Mouse (Mus musculus) neutrophil, adult 5-6 weeks (primary cell): ENCODE data around the gene Rnf11. TPM values are rescaled to one million over a fixed set of nuclear protein-coding genes. Genes with fewer than 3 reads are reported as not detected.

ENCODE experiments used
- ATAC-seq: fragments of 151-379, 151-347 bp; 2 replicates; pipeline ENCODE4 v1.8.0; 2017; ENCODE audit warnings: mild to moderate bottlenecking, moderate TSS enrichment; ENCODE audit not compliant: insufficient number of reproducible peaks, poor library complexity, low FRiP score, severe bottlenecking; ENCODE audit errors: extremely low read depth
- total RNA-seq: library from RNA; stranded (forward); fragments of 200-1000 nt; gene quantifications from 2 replicates; pipeline ENCODE4 v1.2.3, GENCODE M21; 2017

Rnf11 gene
- total RNA-seq, 1 experiment from 2014 or later, result 125 TPM

DNA sequence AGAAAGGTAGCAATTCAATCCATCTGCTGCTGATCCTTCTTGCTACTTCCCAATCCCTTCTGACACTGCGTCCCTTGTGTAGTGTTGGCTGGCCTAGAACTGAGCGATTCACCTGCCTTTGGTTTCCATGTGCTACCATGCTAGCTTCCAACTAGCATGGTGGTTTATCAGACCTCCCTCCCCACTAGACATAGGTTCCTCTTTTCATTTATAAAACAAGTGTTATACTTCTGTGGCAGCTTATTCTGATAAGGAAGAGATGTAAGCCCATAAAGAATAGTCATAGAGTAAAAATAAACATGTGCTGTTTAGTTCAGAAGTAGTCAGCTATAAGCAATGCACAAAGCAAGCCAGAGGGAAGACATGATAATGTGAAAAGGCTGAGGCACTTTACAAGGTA is 36.0 kb downstream of the Rnf11 start:
- ATAC-seq, result no peak

DNA sequence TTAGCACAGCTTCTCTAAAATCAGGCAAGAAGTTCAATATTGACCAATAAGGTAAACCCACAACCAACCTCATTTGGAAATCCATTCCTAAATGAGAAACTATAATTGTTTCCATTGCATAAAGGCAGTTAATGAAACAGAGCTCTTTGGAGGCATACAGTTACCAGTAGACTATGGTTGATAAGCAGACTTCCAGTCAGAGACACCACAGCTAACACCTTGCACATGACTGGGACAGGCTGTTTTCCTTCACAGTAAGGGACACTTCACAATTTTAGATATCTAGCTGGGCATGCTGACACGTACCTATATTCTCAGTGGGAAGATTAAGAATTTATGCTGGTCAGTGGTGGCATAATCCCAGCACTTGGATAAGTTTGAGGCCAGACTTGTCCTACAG is 38.6 kb downstream of the Rnf11 start:
- ATAC-seq, result no peak

DNA sequence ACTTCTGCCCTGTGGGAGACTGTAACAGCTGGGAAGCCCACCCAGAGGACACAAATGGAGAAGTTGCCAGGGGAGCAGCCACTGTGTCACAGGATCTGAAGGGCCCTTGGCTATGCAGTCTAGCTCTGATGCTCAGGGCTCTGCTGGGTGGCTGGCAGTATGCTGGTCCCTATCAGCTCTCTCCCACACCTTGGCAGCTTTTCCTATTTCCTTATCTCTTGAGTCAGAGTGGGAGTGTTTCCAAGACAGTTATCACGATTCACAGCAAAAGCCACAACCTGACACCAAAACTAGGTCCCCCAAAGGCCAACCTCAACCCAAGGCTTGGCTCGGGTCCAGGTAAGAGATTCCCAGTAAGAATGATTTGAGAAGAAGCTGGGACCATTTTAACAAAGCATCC is 39.1 kb downstream of the Rnf11 start:
- no peak for ATAC-seq

DNA sequence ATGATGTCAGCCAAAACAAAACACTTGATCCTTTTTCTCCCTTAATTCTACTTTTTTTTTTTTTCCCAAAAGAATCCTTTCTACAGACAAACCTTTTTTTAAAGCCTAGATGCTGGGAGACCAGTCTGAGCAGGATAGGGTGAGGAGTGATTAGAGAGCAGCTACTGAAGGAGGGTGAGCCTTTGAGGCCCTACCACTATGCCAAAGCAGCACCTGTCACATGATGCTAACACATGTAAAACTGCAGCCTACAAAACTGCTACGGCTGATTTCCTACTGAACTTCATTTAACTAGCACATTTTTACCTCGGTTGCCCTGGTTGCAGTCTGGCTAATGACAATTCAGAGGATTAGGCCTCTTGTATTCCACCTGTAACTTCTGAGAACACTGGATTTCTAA is 39.6 kb downstream of the Rnf11 start:
- ATAC-seq, result no peak

DNA sequence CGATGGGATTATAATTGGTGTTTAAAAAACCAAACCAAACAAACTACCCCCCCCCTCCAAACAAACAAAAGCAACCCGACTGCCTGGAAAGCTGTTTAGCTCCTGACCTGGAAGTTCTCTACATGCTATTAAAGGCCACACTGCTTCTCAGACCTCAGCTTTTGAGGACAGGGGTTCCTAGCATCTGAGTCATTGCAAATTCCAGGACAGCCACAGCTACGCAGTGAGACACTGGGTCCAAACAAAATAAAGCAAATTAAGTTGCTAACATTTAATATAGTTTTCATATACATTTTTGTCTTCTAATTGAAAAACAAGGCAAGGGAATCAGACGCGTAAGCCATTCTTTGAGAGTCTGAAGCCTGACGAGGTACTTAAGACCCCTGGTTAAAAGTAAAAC is 40.1 kb downstream of the Rnf11 start:
- ATAC-seq, result no peak

DNA sequence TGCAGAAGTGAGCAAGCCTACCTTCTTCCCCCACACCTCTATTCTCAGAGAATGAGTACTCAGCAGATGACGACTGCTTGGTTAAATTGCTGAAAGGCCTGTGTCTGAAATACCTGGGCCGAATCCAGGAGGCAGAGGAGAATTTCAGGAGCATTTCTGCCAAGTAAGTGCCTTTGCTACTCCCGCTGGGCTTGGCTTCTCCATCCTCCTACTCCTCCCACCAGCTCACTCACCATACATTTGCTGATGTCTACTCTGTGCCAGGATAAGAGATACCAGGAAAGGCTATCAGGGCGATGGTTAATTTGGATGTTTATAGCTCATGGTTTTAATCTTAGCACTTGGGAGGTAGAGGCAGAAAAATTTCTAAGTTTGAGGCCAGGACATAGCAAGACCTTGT is 41.9 kb downstream of the Rnf11 start:
- ATAC-seq, result no peak

DNA sequence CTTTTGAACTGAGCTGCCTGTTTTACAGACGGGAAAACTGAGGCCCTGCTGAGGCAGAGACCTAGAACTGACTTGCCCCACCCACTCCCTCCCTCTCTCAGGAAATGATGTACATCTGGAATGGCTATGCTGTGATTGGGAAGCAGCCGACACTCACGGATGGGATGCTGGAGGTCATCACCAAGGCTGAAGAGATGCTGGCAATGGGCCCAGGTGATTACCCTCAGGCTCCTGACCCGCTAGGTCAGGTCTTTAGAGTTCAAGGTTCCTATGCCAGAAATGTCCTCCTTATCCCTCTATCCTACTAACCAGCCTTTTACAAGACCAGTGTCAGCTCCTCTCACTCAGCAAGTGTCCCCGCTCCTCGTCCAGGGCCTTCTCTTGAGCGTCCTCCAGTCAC is 42.4 kb downstream of the Rnf11 start:
- no peak for ATAC-seq

DNA sequence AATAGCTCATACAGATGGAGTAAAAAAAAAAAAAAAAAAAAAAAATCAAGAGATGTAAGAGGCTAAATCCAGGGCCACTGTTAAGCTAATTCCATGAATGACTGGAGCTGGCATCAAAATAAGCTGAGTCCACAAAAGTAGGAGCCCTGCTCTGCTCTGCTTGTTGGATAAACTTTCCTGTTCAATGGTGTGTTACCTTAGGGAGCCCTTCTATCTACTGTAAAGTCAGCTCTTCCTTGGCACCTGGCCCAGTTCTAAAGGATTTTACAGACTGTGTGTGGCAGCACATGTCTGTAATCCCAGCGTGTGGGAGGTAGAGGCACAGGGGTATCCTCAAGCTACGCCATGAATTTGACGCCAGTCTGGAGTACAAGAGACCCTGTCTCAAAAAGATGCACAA is 43.5 kb downstream of the Rnf11 start:
- no peak for ATAC-seq

DNA sequence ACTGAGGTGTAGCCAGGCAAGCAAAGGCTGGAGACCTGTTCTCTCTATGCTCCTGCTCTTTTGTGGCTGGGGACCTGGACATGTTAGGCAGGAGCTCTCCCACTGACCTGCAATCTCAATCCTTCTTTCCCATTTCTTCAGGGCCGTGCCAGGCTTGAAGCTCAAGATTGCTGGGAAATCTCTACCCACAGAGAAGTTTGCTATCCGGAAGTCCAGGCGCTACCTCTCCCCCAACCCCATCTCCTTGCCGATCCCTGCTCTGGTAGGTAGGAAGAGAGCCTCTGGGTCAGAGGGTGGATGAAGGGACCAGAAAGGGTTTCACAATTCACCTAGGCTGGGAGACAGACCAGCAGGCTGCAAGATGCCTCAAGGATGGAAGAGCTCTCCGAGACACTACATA is 44.1 kb downstream of the Rnf11 start:
- ATAC-seq, result no peak

DNA sequence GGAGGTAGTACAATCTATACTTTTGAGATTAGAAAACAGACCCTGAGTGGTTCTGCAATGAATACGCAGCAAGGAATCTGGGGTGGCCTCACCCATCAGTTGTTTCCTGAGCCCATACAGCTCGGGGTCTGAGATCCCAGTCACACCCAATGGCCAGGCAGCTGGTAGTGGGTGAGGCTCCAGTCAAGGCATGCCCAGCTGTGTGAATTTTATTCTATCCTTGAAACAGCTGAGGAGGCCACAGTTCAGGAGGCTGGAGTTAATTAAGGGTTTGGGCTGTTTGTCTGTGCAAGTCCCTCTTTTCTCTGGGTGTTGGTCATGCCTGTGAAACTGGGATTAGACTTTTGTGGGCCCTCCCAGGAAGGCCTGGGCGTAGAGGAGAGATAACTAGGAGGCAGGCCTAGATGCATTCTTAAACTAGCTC is 44.7 kb downstream of the Rnf11 start:
- no peak for ATAC-seq

DNA sequence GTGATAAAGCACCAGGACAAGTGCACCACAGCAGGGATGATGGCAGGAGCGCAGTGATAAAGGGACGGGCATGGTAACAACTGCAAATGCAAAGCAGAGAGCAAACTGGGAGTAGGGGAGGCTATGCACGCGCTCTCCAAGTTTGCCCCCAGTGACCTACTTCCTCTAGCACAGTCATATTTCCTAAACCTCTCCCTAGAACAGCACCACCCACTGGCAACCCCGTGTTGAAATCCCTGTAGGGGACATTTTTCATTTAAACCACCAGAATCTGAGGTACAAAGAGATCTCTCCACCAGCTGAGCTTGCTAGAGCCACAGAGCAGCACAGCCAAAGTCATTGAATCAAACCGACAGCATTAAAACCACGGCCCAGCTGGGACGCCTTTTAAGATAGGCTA is 45.4 kb downstream of the Rnf11 start:
- no peak for ATAC-seq

DNA sequence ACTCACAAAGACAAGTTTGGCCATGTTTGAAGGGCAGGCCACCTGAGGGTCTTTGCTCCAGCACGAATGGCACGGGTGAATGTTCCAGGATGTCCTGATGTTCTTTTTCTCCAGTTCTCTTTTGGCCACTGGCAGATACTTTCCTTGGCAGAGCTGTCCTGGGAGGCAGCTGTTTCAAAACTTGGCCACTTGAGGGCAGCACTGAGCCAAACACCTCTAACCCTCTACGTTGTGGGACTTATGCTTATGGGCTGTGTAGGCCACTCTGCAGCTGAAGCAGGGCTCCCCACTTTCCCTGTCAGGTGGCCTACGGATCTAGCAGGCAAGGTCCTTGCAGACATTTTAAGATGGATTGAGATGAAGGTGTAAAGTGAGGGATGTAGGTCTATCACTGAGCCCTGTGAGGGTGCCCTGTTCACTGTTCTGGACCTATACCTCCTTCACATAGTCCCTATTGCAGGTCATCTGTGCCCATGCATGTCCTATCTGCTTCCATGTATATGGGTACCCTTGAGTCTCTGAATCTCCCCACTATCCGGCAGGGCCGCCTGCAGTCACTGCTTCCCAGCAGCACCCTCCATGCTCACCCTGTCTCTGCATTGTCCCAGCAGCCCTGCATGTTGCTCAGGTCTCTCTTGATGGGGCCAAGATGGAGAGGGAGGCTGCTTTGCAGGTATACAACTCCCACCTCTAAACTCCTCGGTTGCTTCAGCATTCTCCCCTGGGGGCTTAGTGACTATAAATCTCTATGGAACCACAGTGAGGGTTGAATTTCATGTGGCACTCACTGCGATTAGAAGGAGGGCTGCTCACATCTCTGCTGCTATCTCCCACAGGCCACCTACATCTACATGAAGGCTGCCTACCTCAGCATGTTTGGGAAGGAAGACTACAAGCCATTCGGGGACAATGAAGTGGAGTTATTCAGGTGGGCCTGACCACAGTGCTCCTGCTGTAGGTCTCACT is 46.3 kb downstream of the Rnf11 start:
- peak; percentile 68 for ATAC-seq

DNA sequence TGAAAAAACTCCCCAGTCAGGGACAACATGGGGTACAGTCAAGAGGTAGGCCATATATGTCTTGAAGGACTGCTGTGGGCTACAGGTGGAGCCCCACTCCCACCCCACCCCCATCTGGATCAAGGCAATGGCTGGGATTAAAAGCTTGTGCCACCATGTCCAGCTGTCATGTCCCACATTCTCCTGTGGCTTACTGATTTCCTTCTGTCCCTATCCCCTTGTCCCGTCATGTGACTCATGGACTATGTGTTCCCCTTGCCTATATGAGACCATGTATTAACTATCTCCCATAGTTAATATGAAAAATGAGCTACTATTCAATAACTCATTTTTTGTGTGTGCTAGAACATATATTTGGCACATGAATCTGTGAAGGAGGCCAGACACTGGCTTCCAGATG is 50.3 kb downstream of the Rnf11 start:
- ATAC-seq, result no peak

DNA sequence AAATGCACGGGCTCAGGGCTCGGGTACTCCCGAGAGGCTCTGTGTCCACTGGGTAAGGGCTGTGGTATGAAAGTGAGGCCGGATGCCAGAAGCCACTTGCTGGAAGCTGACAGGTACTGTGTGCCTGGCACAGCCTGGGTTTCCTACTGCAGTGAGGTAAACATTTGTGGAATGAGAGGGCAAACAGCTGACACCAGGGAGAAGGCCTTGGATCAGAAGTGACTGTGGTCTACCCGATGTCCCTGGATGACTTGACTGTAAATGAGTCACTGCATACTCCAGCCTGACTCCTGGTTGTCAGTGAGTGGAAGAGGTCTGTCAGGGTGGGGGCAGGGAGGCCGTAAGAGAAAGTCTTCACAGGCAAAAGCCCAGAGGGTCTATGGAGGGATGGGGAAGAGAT is 50.9 kb downstream of the Rnf11 start:
- no peak for ATAC-seq

DNA sequence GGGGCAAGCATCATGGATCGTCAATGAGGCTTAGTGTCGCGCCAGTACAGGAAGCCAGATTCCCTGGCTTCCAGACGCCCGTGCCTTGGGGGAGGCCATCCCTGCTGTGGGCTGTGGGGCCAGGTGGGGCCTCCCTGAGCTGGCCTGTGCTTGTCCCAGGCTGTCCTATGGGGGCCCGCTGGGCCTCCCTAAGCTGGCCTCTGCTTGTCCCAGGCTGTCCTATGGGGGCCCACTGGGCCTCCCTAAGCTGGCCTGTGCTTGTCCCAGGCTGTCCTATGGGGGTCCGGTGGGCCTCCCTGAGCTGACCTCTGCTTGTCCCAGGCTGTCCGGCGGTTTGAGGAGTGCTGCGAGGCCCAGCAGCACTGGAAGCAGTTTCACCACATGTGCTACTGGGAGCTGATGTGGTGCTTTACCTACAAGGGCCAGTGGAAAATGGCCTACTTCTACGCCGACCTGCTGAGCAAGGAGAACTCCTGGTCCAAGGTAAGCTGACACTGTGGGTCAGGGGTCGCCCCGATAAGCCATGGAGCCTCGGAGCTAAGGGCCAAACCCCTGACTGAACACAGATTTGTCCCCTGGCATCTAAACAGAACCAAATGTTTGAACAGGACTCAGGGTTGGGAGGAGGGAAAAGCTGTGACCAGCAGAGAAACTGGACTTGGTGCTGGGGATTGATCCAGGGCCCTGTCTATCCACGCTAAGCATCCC is 51.7 kb downstream of the Rnf11 start:
- ATAC-seq, result no peak

DNA sequence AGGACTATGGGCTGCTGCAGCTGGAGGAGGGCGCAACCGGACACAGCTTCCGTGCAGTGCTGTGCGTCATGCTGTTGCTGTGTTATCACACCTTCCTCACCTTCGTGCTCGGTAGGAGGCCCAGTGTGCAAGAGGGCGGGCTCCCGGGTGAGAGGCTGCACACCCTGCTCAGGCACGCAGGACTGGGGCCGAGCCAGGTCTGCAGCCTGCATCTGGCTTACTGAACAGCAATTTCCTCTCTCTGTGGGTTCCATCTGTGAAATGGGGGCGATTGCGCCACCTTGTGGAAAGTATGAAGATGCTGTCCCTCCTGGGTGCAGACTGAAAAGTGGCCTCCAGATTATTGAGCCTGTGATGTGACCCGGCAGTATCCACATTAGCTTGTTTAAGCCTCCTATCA is 53.7 kb downstream of the Rnf11 start:
- peak; percentile 44; the same call in 1 of the 2 replicates for ATAC-seq

DNA sequence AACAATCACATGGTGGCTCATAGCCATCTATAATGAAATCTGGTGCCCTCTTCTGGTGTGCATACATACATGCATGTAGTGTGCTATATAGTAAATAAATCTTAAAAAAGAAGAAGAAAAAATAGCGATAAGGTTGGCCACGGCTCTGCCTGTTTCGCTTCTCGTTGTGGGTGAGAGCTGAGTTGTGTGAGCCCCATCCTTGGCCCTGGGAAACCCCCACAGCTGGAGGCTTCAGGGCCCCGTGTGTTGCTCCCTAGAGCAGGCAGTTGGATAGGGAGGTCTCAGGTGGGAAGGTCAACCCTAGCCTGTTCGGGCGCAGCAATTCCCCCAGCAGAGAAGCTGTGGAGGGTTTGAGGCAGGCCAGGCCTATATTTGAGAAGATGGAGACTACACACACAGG is 54.3 kb downstream of the Rnf11 start:
- no peak for ATAC-seq

DNA sequence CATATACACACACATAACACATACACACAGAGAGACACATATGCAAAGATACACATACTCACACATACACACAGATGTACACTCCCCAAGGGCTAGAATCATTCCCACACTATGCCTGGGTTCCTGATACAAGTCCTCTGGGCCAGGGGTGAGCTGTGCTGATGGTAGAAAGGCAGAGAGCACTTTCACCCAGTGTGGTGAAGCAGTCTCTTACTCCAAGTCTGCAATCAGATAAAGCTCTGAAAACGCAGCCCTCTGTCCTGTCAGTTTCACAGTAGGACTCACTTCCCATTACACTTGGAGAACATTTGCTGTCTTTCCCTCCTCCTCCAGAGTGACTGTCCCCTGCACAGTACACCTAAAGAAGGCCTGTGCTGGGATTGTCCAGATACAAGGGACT is 57.5 kb downstream of the Rnf11 start:
- no peak for ATAC-seq

DNA sequence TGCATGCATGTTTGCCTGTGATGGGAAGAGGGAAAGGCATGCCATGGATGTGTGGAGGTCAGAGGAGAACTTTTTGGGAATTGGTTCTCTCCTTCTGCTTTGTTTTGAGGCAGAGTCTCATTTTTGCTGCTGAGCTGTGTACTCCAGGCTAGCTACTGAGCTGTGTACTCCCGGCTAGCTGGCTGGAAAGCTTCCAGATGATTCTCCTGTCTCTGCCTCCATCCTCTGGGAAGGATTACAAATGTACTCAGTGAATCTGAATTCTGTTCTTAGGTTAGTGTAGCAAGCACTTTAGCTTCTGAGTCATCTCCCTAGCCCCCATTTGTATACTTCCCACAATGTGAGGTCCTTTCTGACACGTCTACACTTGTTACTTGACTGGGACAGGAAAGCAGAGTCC is 61.1 kb downstream of the Rnf11 start:
- ATAC-seq, result no peak

DNA sequence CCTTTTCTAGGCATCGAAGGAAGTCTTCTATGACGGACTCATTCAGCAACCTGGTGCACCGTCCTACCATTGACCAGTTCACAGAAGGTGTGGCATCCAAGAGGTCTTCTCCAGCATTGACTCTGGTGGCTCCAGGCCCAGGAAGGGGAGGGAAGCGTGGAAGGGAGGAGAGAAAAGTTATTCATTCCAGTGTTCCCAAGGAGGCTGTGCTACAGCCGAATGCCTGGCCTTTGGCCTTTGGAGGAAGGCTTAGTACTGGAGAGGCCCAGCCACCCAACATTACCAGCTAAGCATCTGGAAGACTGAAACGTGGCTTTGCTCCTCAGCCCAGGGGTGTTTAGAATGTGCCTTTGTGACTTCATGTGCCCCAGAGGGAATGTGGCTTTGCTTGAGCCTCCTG is 62.1 kb downstream of the Rnf11 start:
- no peak for ATAC-seq
